Mouse (Mus musculus): Measurements from ENCODE around the gene BC147527. TPM values are rescaled to one million over a fixed set of nuclear protein-coding genes. Genes with fewer than 3 reads are reported as not detected.

BC147527 gene
- polyA plus RNA-seq, 1 experiment from 2014 or later, result 0.16 TPM

Other genes starting within 250 kb of the BC147527 start
- not detected in 2 replicates for gene Gm21188, start 248.2 kb upstream of the BC147527 start, polyA plus RNA-seq (2014; fragmentation: Nextera tagmentation; extraction: Ambion mirVana)
- gene Gm20767, start 160.1 kb upstream of the BC147527 start, polyA plus RNA-seq (2014; fragmentation: Nextera tagmentation; extraction: Ambion mirVana), result not detected in 2 replicates
- gene Gm21818, start 128.0 kb upstream of the BC147527 start, polyA plus RNA-seq (2014; fragmentation: Nextera tagmentation; extraction: Ambion mirVana), result not detected in 2 replicates
- gene Gm21762, start 84.4 kb upstream of the BC147527 start, polyA plus RNA-seq (2014; fragmentation: Nextera tagmentation; extraction: Ambion mirVana), result not detected in 2 replicates
- gene Gm21731, start 61.3 kb upstream of the BC147527 start, polyA plus RNA-seq (2014; fragmentation: Nextera tagmentation; extraction: Ambion mirVana), result not detected in 2 replicates
- not detected in 2 replicates for gene AF067061, start 37.3 kb upstream of the BC147527 start, polyA plus RNA-seq (2014; fragmentation: Nextera tagmentation; extraction: Ambion mirVana)
- not detected in 2 replicates for gene Tcstv3, start 16.5 kb downstream of the BC147527 start, polyA plus RNA-seq (2014; fragmentation: Nextera tagmentation; extraction: Ambion mirVana)